Mouse (Mus musculus): ENCODE data around the gene Tyrobp. TPM values are rescaled to one million over a fixed set of nuclear protein-coding genes. Genes with fewer than 3 reads are reported as not detected.

Tyrobp gene
- 10.4 and 12.1 TPM in 2 replicates for polyA plus RNA-seq (2016; fragmentation: Nextera tagmentation; extraction: Ambion mirVana)

DNA sequence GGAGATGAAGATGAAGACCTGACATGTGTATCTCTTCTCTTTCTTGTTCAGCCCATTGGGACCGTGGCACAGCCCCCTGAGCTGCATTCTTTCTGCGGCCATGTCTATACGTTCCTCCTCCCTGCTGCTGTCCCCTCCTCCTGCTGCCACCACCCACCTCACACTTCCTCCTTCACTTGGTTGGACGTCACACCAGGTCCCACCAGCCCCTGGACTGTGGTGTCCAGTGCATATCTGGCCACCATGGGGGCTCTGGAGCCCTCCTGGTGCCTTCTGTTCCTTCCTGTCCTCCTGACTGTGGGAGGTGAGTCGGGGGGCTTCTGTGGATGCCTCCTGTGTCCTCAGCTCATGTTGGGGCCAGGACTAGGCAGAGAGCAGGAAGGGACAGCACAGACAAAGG, at the start of gene Tyrobp:
Gene Tyrobp (plus strand): TSS at position 165 of the 400 bp plus-strand sequence.
- 73% methylated on average over 5 of the region's 5 CpGs for WGBS
- DNase-seq (ENCODE audit: extremely low spot score, low spot score) = no peak

DNA sequence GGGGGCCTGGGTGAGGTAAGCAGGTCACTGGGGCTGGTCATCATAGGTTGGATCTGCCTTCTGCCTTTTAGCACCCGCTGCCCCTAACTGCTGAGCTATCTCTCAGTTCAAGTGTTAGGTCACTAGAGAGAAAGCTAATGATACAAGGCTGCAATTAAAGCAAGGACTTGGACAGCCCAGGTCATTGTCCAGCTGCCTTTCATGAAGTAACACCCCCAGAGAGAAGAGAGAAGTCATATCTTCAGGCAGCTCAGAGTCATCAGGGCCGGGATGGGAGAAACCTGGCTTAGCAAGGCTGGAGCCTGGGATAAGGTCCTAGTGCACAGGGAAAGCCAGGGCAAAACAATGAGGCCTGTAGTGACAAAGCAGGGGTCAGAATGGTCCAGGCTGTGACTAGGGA, 46.1 kb upstream of the Tyrobp start:
- no peak for DNase-seq (ENCODE audit: extremely low spot score, low spot score)
- Histone ChIP-seq H3K4me3 (no peak overlapping the region), H3K9me3 (no peaks in the 10 kb centered on the region), H3K27ac (no peak overlapping the region), H3K27me3 (ENCODE audit: poor library complexity, severe bottlenecking) (peaks cover 20% of the 10 kb centered on the region), H3K36me3 (replicated peaks) (no peaks in the 10 kb centered on the region), H3K4me1 (peaks cover 15% of the 10 kb centered on the region)
- WGBS = 78% methylated on average over 2 of the region's 2 CpGs

More for the DNA sequence above, at the start of gene Tyrobp:
- Histone ChIP-seq H3K4me1 (0 out of 2 replicates have a peak, but pooled peaks cover 4% of the 10 kb centered on the region), H3K36me3 (replicated peaks) (no peaks in the 10 kb centered on the region), H3K9me3 (peaks cover 7% of the 10 kb centered on the region; the same call in 1 of the 2 replicates), H3K4me3 (no peak within 1 kb of the TSS), H3K27ac (no peak within 1 kb of the TSS), H3K27me3 (ENCODE audit: poor library complexity, severe bottlenecking) (no peaks in the 10 kb centered on the region)

DNA sequence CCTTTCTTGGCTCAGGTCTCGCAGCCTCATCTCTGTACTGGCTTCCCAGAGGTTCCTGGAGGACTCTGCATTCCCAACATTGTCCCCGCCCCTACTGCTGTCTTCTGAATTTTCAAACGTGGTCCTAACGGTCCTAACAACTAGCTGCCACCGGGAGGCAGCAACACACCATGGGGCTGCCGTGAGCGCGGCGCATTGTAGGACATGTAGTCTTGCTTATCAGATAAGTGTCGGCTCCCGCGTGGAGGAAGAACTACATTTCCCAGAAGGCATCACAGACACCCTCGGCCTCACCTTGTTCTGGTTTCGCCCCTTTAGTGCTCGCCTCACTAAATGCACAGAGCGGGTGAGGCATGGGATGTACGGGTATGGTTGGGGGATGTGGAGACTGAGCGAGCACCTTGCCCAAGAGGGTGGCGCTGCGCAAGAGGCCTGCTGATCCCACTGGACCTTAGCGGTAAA, 40.0 kb upstream of the Tyrobp start:
- 1% methylated on average over 21 of the region's 21 CpGs for WGBS
- H3K4me1 ChIP-seq = peaks cover 8% of the 10 kb centered on the region; the same call in 1 of the 2 replicates
- no peaks in the 10 kb centered on the region for H3K36me3 ChIP-seq (replicated peaks)
- peak overlapping the region; percentile 84 for H3K27ac ChIP-seq
- DNase-seq (ENCODE audit: extremely low spot score, low spot score) = peak; percentile 93
- no peaks in the 10 kb centered on the region for H3K27me3 ChIP-seq (ENCODE audit: poor library complexity, severe bottlenecking)
- no peaks in the 10 kb centered on the region for H3K9me3 ChIP-seq
- H3K4me3 ChIP-seq = peak overlapping the region; percentile 56

DNA sequence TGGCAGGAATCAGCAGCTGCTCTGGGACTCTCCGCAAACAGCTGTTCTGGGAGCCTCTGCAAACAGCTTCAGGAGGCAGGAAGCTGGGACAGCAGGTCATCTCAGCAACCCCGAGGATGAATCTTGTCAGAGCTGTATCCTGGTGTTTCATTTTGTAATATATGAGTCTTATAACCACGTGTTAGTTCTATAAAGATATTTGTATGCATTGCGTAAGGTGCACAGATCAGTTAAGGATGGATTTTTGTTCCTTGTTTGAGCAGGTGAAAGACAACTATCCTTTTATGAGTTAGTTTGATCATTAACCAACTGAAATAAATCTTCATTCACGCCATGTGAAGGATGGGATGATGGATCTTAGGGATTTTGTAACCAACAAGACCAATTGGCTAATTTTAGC, 33.5 kb upstream of the Tyrobp start:
- H3K27ac ChIP-seq = no peak overlapping the region
- H3K36me3 ChIP-seq (replicated peaks) = no peaks in the 10 kb centered on the region
- no peak overlapping the region for H3K4me3 ChIP-seq
- no peak for DNase-seq (ENCODE audit: extremely low spot score, low spot score)
- WGBS = 65% methylated on average over 5 of the region's 5 CpGs
- H3K27me3 ChIP-seq (ENCODE audit: poor library complexity, severe bottlenecking) = no peaks in the 10 kb centered on the region
- no peaks in the 10 kb centered on the region for H3K4me1 ChIP-seq
- H3K9me3 ChIP-seq = no peaks in the 10 kb centered on the region

DNA sequence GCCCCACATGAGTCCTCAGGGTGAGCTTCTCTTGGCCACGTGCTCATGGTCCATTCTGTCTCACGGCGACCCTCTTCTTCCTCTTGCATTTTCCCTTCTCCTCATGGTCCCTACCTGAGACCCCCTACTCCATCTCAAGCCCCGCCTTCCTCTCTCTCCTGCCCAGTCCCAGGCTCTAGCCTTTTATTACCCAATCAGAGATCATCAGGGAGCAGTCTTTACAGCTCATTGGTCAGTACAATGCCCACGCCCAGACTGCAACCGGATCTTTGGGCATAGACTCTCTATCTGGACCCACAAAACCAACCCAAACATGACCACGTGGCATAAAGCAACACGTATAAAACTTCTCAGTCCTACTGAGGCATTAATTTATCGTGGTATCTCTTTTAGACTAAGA, 29.5 kb upstream of the Tyrobp start:
- Histone ChIP-seq H3K27ac (no peak overlapping the region), H3K27me3 (ENCODE audit: poor library complexity, severe bottlenecking) (no peaks in the 10 kb centered on the region), H3K4me1 (no peaks in the 10 kb centered on the region), H3K36me3 (replicated peaks) (no peaks in the 10 kb centered on the region), H3K4me3 (no peak overlapping the region), H3K9me3 (no peaks in the 10 kb centered on the region)
- 83% methylated on average over 9 of the region's 9 CpGs for WGBS
- no peak for DNase-seq (ENCODE audit: extremely low spot score, low spot score)

DNA sequence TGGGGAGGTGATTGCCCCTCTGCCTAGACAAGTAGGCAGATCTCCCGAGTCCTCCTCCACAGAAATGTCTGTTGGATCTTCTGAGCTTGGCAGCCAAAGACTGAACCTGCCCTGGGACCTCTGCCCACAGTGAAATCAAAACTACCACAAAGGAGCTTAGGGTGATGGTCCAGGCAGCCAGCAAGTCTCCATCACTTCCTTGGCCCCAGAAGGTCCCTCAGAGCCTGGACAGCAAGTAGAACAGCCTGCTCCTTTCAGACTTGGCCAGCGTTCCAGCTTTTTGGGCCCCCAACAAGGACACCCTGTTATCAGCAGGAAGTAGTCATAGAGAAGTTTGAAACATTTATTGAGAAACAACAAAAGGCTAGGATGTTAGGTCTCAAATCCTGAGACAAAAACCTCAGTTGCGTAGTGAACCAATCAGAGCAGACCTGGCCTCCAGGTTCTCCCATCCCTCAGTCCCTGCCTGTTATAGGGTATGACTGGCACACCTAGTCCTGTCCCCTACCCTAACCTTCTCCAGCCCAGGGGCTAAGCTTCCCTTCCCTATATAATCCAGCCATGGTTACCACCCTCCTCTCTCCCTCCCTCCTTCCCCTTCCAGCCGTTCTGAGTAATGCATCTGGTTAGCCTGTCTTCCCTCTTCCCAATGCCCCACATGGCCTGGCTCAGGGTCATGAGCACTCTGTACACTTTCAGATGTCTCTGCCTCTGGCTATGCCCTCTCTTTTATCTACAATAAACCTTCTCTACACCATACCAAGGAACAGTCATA, 20.6 kb upstream of the Tyrobp start:
- WGBS = 79% methylated on average over 4 of the region's 4 CpGs
- no peak overlapping the region for H3K4me3 ChIP-seq
- no peaks in the 10 kb centered on the region for H3K27me3 ChIP-seq (ENCODE audit: poor library complexity, severe bottlenecking)
- no peaks in the 10 kb centered on the region for H3K36me3 ChIP-seq (replicated peaks)
- no peak for DNase-seq (ENCODE audit: extremely low spot score, low spot score)
- H3K4me1 ChIP-seq = no peaks in the 10 kb centered on the region
- H3K9me3 ChIP-seq = no peaks in the 10 kb centered on the region
- H3K27ac ChIP-seq = no peak overlapping the region

DNA sequence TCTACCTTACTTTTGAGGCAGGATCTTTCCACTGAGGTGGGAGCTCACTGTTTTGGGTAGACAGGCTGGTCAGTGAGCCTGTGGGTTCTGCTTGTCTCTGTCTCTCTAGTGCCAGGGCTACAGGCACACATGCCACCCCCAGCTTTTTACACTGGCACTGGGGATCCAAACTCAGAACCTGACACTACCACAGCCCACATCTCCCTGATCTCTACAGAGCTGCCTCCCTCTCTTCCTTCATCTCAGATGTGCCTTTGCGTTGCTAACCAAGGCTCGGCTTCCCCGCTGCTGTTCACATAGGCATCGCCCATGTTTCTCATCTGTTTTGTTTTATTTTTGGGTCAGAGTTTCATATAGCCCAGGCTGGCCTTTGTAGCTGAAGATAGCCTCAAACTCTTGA, 19.9 kb upstream of the Tyrobp start:
- Histone ChIP-seq H3K27ac (0 out of 2 replicates have a peak overlapping the region, but pooled peaks have one; percentile 5), H3K27me3 (ENCODE audit: poor library complexity, severe bottlenecking) (no peaks in the 10 kb centered on the region), H3K36me3 (replicated peaks) (no peaks in the 10 kb centered on the region), H3K4me1 (no peaks in the 10 kb centered on the region), H3K4me3 (no peak overlapping the region), H3K9me3 (no peaks in the 10 kb centered on the region)
- DNase-seq (ENCODE audit: extremely low spot score, low spot score) = no peak
- WGBS = 88% methylated on average over 4 of the region's 4 CpGs

DNA sequence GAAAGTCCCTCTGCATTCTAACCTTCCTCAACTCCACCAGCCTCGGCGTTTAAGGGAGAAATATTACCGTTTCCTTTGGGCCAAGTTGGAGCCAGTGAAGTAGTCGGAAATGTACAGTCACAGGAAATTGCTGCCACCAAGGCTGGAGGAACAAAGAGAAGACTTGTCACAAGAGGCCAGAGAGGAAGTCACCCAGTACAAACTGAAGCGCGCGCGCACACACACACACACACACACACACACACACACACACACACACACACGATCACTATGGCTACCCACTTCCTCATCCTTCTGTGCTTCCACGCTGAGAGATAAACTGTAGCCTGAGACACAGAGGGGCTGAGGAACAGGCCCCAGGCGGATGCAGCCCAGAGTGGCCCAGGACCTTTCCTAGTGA, 19.2 kb upstream of the Tyrobp start:
- DNase-seq (ENCODE audit: extremely low spot score, low spot score) = no peak
- H3K9me3 ChIP-seq = no peaks in the 10 kb centered on the region
- 63% methylated on average over 11 of the region's 11 CpGs for WGBS
- no peaks in the 10 kb centered on the region for H3K36me3 ChIP-seq (replicated peaks)
- H3K27ac ChIP-seq = no peak overlapping the region
- H3K27me3 ChIP-seq (ENCODE audit: poor library complexity, severe bottlenecking) = no peaks in the 10 kb centered on the region
- H3K4me3 ChIP-seq = no peak overlapping the region
- H3K4me1 ChIP-seq = no peaks in the 10 kb centered on the region

DNA sequence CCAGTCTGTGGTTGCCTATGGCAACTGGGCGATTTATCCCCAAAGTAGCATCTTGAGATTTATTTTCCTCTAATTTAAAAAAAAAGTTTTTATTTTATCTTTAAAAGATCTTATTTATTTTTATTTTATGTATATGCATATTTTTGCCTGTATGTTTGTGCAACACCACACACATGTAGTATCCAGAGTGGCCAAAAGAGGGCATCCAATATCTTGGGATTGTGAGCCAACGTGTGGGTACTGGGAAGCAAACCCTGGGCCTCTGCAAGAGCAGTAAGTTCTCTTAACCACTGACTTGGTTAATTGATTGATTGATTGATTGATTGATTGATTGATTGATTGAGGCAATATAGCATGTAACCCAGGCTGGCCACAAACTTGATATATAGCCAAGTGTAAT, 18.7 kb upstream of the Tyrobp start:
- Histone ChIP-seq H3K27me3 (ENCODE audit: poor library complexity, severe bottlenecking) (no peaks in the 10 kb centered on the region), H3K9me3 (no peaks in the 10 kb centered on the region), H3K4me3 (no peak overlapping the region), H3K27ac (no peak overlapping the region), H3K36me3 (replicated peaks) (no peaks in the 10 kb centered on the region), H3K4me1 (no peaks in the 10 kb centered on the region)
- whole genome bisulfite sequencing = 44% methylated on average over 2 of the region's 2 CpGs
- DNase-seq (ENCODE audit: extremely low spot score, low spot score) = no peak

DNA sequence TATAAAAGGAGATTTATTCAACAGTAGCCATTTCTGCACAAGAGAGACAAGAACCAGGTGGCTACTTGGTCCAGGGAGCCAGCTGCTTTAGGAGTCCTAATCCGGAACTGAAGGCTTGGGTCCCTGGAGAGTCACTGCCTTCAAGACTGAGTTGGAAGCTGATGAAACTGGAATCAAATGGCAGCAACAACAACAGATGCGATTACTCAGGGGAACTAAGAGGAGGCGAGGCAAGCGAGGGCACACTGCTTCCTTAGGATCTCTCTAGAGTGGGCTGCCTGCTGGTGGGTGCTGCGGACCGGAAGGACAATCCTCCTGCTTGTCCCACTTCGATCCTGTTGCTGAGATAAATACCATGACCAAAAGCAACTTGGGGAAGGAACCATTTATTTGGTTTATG, 13.9 kb upstream of the Tyrobp start:
- DNase-seq (ENCODE audit: extremely low spot score, low spot score) = no peak
- no peaks in the 10 kb centered on the region for H3K36me3 ChIP-seq (replicated peaks)
- H3K4me1 ChIP-seq = no peaks in the 10 kb centered on the region
- H3K9me3 ChIP-seq = no peaks in the 10 kb centered on the region
- H3K27me3 ChIP-seq (ENCODE audit: poor library complexity, severe bottlenecking) = no peaks in the 10 kb centered on the region
- 62% methylated on average over 7 of the region's 7 CpGs for WGBS
- H3K4me3 ChIP-seq = no peak overlapping the region
- no peak overlapping the region for H3K27ac ChIP-seq

DNA sequence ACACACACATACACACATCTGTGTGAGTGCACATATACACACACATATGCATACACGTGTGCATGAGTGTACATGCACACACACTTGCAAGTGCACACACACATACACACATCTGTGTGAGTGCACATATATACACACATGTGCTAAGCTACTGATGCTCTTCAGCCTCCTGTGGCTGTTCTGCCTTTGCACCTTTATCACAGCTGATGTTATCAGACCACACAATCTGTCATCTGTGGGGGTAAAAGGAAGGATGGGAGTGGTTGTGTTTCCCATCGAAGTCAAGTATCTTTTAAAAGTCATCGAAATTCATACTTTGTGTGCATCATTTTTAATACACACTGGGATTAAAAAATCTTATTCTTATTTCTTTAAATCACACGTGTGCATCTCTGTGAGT, 11.2 kb upstream of the Tyrobp start:
- no peak for DNase-seq (ENCODE audit: extremely low spot score, low spot score)
- Histone ChIP-seq H3K4me1 (no peaks in the 10 kb centered on the region), H3K4me3 (no peak overlapping the region), H3K27me3 (ENCODE audit: poor library complexity, severe bottlenecking) (no peaks in the 10 kb centered on the region), H3K36me3 (replicated peaks) (no peaks in the 10 kb centered on the region), H3K27ac (no peak overlapping the region), H3K9me3 (no peaks in the 10 kb centered on the region)
- WGBS = 74% methylated on average over 4 of the region's 4 CpGs

DNA sequence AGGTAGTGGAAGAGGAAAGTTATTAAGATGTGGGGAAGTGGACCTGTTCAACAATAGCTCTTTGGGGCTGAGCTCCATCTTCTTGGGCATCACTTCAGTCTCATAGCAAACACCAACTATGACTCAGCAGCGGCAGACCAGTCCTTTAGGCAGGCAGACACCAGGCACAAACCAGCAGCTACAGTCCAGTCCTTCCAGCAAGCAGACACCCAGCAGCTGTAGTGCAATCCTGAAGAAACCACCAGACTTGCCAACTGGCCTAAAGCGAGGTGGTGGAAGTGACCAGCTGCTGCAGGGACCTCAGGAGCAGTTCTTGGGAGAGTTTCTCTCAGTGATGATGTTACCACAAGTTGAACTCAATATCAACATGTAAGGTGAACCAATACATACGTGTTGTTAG, 4.9 kb upstream of the Tyrobp start:
- Histone ChIP-seq H3K27me3 (ENCODE audit: poor library complexity, severe bottlenecking) (no peaks in the 10 kb centered on the region), H3K36me3 (replicated peaks) (no peaks in the 10 kb centered on the region), H3K9me3 (no peaks in the 10 kb centered on the region), H3K4me3 (no peak overlapping the region), H3K4me1 (no peaks in the 10 kb centered on the region), H3K27ac (no peak overlapping the region)
- no peak for DNase-seq (ENCODE audit: extremely low spot score, low spot score)
- WGBS = 90% methylated on average over 3 of the region's 3 CpGs

DNA sequence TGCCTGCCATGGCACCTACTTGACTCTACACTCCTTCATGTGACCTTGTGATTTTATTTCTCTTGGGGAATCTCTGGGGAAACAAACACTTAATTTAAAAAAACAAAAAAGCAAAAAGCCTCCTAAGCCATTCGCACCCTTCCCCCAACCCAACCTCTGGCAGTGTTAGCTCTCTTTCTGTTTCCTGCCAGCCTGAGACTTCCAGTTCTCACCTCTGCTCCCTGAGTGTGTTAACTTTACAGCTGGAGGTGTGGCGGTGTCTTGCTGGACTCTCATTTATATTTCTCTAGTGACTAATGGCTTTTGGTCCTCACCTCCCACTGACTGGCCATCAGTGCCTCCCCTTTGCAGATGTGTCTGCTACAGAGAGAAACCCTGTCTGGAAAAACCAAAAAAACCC, 3.8 kb upstream of the Tyrobp start:
- no peak for DNase-seq (ENCODE audit: extremely low spot score, low spot score)
- no peak overlapping the region for H3K4me3 ChIP-seq
- H3K4me1 ChIP-seq = no peaks in the 10 kb centered on the region
- H3K27me3 ChIP-seq (ENCODE audit: poor library complexity, severe bottlenecking) = no peaks in the 10 kb centered on the region
- no peaks in the 10 kb centered on the region for H3K9me3 ChIP-seq
- H3K27ac ChIP-seq = no peak overlapping the region
- 82% methylated on average over 2 of the region's 2 CpGs for WGBS
- no peaks in the 10 kb centered on the region for H3K36me3 ChIP-seq (replicated peaks)
